Mouse (Mus musculus) liver, postnatal 0 days (tissue): ENCODE results near the gene Ereg. TPM values are rescaled to one million over a fixed set of nuclear protein-coding genes. Genes with fewer than 3 reads are reported as not detected.
A peak's percentile ranks its signal among the peaks of the same experiment; 100 is the strongest.

Experiments
- ATAC-seq: fragments of 200-750 bp; cut with Nextera tagmentation; 2 replicates; pipeline ENCODE4 v1.8.0; 2017; ENCODE audit warnings: mild to moderate bottlenecking, moderate library complexity
- DNase-seq: peaks from one replicate; pipeline ENCODE4 v3.0.0-alpha.2; 2016
- H3K27ac ChIP-seq: fragments of 300-500 bp; sonication (generic); 2 replicates; pipeline ENCODE4 v1.5.1; 2014; ENCODE audit warnings: antibody characterized with exemption, moderate library complexity, mild to moderate bottlenecking, low read depth
- H3K27me3 ChIP-seq: fragments of 300-500 bp; sonication (generic); 2 replicates; pipeline ENCODE4 v1.6.1; 2014; ENCODE audit warnings: low read length, control low read depth, mixed read lengths; ENCODE audit not compliant: insufficient read depth
- H3K36me3 ChIP-seq: fragments of 300-500 bp; sonication (generic); replicated peaks from 2 replicates; pipeline ENCODE4 v1.6.1; 2014; ENCODE audit warnings: mild to moderate bottlenecking, control low read depth, low read length, moderate library complexity, mixed read lengths; ENCODE audit not compliant: insufficient read depth
- H3K4me1 ChIP-seq: fragments of 300-500 bp; sonication (generic); 2 replicates; pipeline ENCODE4 v1.6.1; 2014; ENCODE audit warnings: antibody characterized with exemption, mild to moderate bottlenecking, control low read depth; ENCODE audit not compliant: insufficient read depth
- H3K4me2 ChIP-seq: fragments of 300-500 bp; sonication (generic); 2 replicates; pipeline ENCODE4 v1.6.1; 2014; ENCODE audit warnings: low read depth, mild to moderate bottlenecking, low read length, moderate library complexity, mixed read lengths
- H3K4me3 ChIP-seq: fragments of 300-500 bp; sonication (generic); 2 replicates; pipeline ENCODE4 v1.5.1; 2014; ENCODE audit warnings: low read depth, low read length
- H3K9ac ChIP-seq: fragments of 300-500 bp; sonication (generic); replicated peaks from 2 replicates; pipeline ENCODE4 v1.6.1; 2014; ENCODE audit warnings: mild to moderate bottlenecking, moderate library complexity
- H3K9me3 ChIP-seq: fragments of 300-500 bp; sonication (generic); 2 replicates; pipeline ENCODE4 v1.6.1; 2016; ENCODE audit warnings: mild to moderate bottlenecking, control low read depth, low read length, mixed read lengths
- CTCF ChIP-seq: sonication (generic); IDR thresholded peaks from 2 replicates; pipeline ENCODE4 v1.5.1; 2016; ENCODE audit warnings: antibody characterized with exemption, low read depth
- EP300 ChIP-seq: IDR thresholded peaks from 2 replicates; pipeline ENCODE4 v1.6.1; 2016; ENCODE audit warnings: antibody characterized with exemption, low read depth, mild to moderate bottlenecking
- WGBS: fragments of 180-500 bp; shearing (Covaris S2); extraction: QIAGEN DNeasy Blood & Tissue Kit; methylation state at CpG from one replicate; pipeline ENCODE4 v1.1.7; 2014; ENCODE audit not compliant: insufficient replicate concordance; 5-methylcytosine and 5-hydroxymethylcytosine counted together
- polyA plus RNA-seq: library from polyadenylated mRNA; unstranded; fragments of >200 nt; fragmentation: Nextera tagmentation; extraction: Ambion mirVana; gene quantifications from 2 replicates; pipeline ENCODE4 v1.2.1, GENCODE M21; 2015

Gene Ereg
- polyA plus RNA-seq, 1 experiment from 2014 or later: 0.04 TPM

DNA sequence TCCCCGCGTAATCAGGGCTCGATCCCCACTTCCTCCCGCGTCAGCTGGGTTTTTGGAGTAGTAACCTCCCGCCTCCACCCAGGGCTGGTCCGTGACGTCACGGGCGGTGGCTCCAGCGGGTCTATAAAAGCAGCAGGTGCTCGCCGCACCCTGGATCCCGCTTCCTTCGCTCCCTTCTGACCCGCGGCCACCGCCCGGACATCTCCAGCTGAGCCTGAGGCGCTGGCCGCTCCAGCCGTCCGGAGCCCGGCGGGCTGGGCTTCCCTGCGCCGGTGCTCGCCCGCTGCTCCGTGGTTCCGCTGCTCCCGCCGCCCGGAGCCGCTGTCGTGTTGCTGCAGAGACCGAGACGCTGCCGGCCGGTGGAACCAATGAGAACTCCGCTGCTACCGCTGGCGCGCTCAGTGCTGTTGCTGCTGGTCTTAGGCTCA lies 65.0 kb downstream of the Ereg start, which contains the start of gene Areg:
Gene Areg, plus strand, starts transcription at position 154 of the 428 bp plus-strand sequence.
- no peaks in the 10 kb centered on the region for H3K9me3 ChIP-seq
- no peak within 1 kb of the TSS for H3K27ac ChIP-seq
- no peak within 1 kb of the TSS for H3K9ac ChIP-seq
- ATAC-seq (peak; percentile 56), DNase-seq (peak; percentile 59)
- peak within 1 kb of the TSS; percentile 80 for H3K4me2 ChIP-seq
- H3K27me3 ChIP-seq: peaks cover 34% of the 10 kb centered on the region
- H3K4me1 ChIP-seq: no peaks in the 10 kb centered on the region
- peak within 1 kb of the TSS; percentile 44 for H3K4me3 ChIP-seq
- WGBS: 2% methylated on average over 44 of the region's 44 CpGs
- H3K36me3 ChIP-seq: no peaks in the 10 kb centered on the region
- TF ChIP-seq CTCF (no peak), EP300 (no peak)

GRCm38 (mm10) chr5:91140896-91141448 lies 66.5 kb downstream of the Ereg start:
- 53% methylated on average over 13 of the region's 13 CpGs for WGBS
- Histone ChIP-seq H3K9ac (no peak overlapping the region), H3K36me3 (no peaks in the 10 kb centered on the region), H3K27ac (no peak overlapping the region), H3K9me3 (no peaks in the 10 kb centered on the region), H3K27me3 (peaks cover 34% of the 10 kb centered on the region), H3K4me1 (no peaks in the 10 kb centered on the region), H3K4me3 (no peak overlapping the region), H3K4me2 (no peak overlapping the region)
- TF ChIP-seq EP300 (no peak), CTCF (no peak)
- no peak for DNase-seq
- ATAC-seq: no peak

Other genes with a start within 250 kb of the Ereg start
- 2.1 and 2.2 TPM in 2 replicates for gene Cxcl1, start 183.4 kb upstream of the Ereg start, polyA plus RNA-seq
- gene Cxcl2, start 170.8 kb upstream of the Ereg start, polyA plus RNA-seq: 0.13 TPM in 1 of 2 replicates, not detected in the other
- 8.3 and 9.5 TPM in 2 replicates for gene Mthfd2l, start 143.5 kb upstream of the Ereg start, polyA plus RNA-seq
- not detected in 2 replicates for gene Epgn, start 47.2 kb upstream of the Ereg start, polyA plus RNA-seq
- gene Areg, start 65.0 kb downstream of the Ereg start, polyA plus RNA-seq: not detected in 2 replicates